Mouse (Mus musculus) heart, postnatal 0 days (tissue): ENCODE results near the gene AC131692.1.

Experiments
- CTCF ChIP-seq: IDR thresholded peaks from 2 replicates; pipeline ENCODE4 v1.5.1; 2016; ENCODE audit warnings: antibody characterized with exemption, control low read depth, low read depth
- EP300 ChIP-seq: IDR thresholded peaks from 2 replicates; pipeline ENCODE4 v1.6.1; 2016; ENCODE audit warnings: antibody characterized with exemption, low read depth

GRCm38 (mm10) chr19:6052516-6052915, 41.7 kb upstream of the AC131692.1 start:
- TF ChIP-seq CTCF (no peak), EP300 (no peak)
